Mouse (Mus musculus): ENCODE measurements around the gene Acin1. TPM values are rescaled to one million over a fixed set of nuclear protein-coding genes. Genes with fewer than 3 reads are reported as not detected.

Acin1 gene
- 128 and 145 TPM in 2 replicates for polyA plus RNA-seq (2016; fragmentation: Nextera tagmentation; extraction: Ambion mirVana)

DNA sequence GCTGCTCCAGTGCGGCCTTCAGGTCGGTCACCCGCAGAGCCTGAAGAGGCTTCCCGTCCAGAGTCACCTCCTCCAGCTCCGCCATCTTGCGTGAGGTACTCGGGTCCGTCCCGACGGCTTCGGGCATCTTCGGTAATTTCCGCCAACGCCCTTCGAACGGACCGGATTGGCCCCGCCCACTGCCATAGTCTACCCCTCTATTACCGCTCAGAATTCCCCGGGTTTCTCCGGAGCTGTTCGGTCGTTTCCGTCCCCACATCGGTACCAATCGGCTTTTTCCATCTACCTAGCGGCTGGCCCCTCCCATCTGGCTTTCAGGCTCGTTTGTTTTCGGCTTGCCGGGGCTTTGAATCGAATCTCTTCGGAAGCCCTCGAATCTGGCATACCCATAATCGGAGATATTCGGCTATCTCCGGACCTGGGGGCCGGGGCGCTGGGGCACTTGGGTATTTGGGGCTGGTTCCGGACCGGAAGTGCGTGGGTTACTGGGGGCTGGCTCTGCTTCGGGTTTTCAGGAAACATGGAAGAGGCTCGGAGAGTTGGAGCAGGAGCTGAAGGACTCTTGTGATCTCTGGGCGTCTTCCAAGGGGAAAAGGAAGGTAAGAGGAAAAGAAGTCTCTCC is at the start of gene Acin1:
Gene Acin1, minus strand, starts transcription at position 410 of the 622 bp plus-strand sequence.
- peak within 1 kb of the TSS; percentile 97 for H3K27ac ChIP-seq (replicated peaks)
- peaks cover 58% of the 10 kb centered on the region for H3K36me3 ChIP-seq
- H3K4me3 ChIP-seq, result peak within 1 kb of the TSS; percentile 90
- WGBS, result under 1% methylated on average over 44 of the region's 44 CpGs
- H3K27me3 ChIP-seq (ENCODE audit: low read depth, poor library complexity, severe bottlenecking), result no peaks in the 10 kb centered on the region
- DNase-seq (ENCODE audit: low spot score), result peak; percentile 100
- peaks cover 27% of the 10 kb centered on the region for H3K4me1 ChIP-seq
- no peaks in the 10 kb centered on the region for H3K9me3 ChIP-seq (replicated peaks)

DNA sequence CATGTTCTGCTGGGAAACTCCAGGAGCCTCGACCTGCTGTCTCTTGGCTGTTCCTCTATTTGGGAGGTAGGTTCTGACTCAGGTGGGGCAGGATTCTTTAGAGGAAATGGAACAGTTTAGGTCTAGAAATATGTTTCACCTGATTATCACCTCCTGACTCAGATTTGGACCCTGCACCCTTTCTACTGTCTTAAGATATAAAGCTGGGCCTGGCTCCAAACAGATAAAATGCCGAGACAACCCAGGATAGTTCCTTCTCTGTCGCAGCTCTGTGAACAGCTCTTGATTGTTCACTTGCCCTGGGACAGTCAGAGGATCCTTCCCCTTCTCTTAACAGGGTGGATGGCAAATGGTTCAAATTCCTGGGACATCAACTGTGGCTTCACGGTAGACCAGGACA is 48.5 kb upstream of the Acin1 start:
- no peaks in the 10 kb centered on the region for H3K36me3 ChIP-seq
- no peak overlapping the region for H3K27ac ChIP-seq (replicated peaks)
- DNase-seq (ENCODE audit: low spot score), result no peak
- H3K4me3 ChIP-seq, result no peak overlapping the region
- H3K4me1 ChIP-seq, result peaks cover 25% of the 10 kb centered on the region
- no peaks in the 10 kb centered on the region for H3K9me3 ChIP-seq (replicated peaks)
- peaks cover 8% of the 10 kb centered on the region; the same call in 1 of the 2 replicates for H3K27me3 ChIP-seq (ENCODE audit: low read depth, poor library complexity, severe bottlenecking)
- 80% methylated on average over 4 of the region's 4 CpGs for WGBS

DNA sequence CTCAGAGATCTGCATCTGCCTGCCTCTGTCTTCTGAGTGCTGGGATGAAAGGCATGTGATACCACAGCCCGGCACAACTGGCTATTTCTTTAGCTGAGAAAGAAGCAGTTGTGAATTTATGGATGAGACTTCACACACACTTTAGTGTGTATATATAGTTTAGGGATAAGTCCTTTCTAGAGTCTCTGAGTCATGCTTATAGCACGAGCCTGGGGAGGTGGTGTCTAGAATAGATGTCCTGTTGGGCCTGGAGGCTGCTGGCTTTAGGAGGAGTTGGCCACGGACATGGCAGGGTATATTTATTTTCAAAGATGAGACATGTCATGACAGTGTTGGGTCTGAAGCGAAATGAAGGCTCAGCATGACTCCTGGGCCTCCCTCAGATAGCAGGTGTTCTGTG is 47.3 kb upstream of the Acin1 start:
- WGBS, result 85% methylated on average over 4 of the region's 4 CpGs
- Histone ChIP-seq H3K27ac (replicated peaks) (no peak overlapping the region), H3K9me3 (replicated peaks) (no peaks in the 10 kb centered on the region), H3K4me1 (peaks cover 25% of the 10 kb centered on the region), H3K36me3 (no peaks in the 10 kb centered on the region), H3K27me3 (ENCODE audit: low read depth, poor library complexity, severe bottlenecking) (peaks cover 11% of the 10 kb centered on the region; the same call in 1 of the 2 replicates), H3K4me3 (no peak overlapping the region)
- DNase-seq (ENCODE audit: low spot score), result no peak

DNA sequence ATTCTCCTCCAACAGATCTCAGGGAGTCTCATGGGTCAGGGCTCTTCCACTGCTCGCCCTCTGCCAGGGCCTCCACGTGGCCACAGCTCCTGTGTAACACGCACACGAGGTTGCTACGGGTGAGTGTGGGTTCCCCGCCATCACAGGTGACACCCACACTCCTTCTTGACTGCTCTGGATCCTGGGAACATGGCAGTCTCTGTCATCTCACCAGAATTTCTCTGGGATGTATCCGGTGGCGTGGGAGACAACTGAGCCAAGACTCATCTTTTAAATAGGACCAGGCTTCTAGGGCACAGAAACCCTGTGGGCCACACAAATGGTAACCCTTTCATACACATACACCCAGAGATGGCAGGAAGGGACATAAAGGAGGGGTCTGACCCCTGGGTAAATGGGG is 45.5 kb upstream of the Acin1 start:
- H3K9me3 ChIP-seq (replicated peaks), result no peaks in the 10 kb centered on the region
- H3K4me3 ChIP-seq, result no peak overlapping the region
- peaks cover 14% of the 10 kb centered on the region for H3K4me1 ChIP-seq
- H3K36me3 ChIP-seq, result no peaks in the 10 kb centered on the region
- peaks cover 11% of the 10 kb centered on the region; the same call in 1 of the 2 replicates for H3K27me3 ChIP-seq (ENCODE audit: low read depth, poor library complexity, severe bottlenecking)
- DNase-seq (ENCODE audit: low spot score), result no peak
- no peak overlapping the region for H3K27ac ChIP-seq (replicated peaks)
- 89% methylated on average over 8 of the region's 8 CpGs for WGBS

DNA sequence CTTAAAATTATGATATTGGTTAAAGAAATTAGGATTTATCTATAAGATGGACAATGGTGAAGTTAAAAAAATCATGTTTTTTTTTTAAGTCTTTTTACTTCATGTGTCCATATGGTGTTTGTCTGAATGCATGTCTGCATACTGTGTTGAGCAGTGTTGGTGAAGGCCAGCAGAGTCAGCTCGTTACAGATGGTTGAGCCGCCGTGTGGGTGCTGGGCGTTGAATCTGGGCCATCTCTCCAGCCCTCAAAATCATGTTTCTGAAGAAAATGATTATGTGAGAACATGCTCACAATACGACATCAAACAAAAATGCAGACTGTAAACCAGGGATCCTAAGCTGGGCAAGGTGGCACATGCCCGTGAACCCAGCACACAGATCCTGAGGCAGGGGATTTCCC is 43.6 kb upstream of the Acin1 start:
- Histone ChIP-seq H3K27ac (replicated peaks) (no peak overlapping the region), H3K4me3 (no peak overlapping the region), H3K4me1 (peaks cover 3% of the 10 kb centered on the region; the same call in 1 of the 2 replicates), H3K9me3 (replicated peaks) (no peaks in the 10 kb centered on the region), H3K36me3 (no peaks in the 10 kb centered on the region), H3K27me3 (ENCODE audit: low read depth, poor library complexity, severe bottlenecking) (peaks cover 3% of the 10 kb centered on the region; the same call in 1 of the 2 replicates)
- DNase-seq (ENCODE audit: low spot score), result no peak
- 94% methylated on average over 6 of the region's 6 CpGs for WGBS

DNA sequence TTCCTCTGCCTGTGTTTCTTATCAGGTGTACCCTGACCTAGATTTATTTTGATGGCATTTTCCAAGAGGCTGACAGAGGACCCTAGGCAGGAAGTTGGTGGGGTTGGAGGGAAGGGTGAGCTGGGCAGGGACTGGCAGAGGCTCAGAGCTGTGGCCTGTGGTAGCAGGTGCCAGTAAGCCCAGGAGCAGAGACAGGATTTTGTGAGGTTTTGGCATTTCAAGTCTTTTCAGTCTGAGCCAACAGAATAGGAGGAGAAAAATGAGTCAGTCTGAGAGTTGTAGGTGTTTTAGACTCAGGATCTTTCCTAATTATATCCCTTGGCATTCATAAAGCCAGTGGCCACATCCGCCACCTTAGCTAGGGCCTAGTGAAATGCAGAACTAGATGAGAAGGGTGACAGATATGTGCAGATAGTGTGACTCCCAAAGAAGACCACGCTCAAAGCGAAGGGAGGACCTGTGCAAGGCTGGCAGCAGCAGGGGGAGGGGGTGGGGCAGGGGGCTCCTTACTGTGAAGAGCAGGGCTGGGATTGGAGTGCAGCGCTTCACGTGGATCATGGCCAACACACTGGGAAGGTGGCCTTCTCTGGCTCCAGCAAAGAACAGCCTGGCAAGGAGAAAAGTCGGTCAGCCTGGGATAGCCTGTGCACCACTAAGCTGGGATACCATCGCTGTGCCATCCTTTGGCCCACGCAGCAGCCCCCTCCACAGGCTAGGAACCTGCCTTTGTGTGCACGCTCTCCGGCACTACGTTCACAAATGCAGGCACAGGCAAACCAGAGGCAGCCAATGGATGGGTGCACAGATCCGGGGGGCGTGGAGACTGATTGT is 42.3 kb upstream of the Acin1 start:
- H3K4me1 ChIP-seq, result peaks cover 3% of the 10 kb centered on the region; the same call in 1 of the 2 replicates
- no peak for DNase-seq (ENCODE audit: low spot score)
- H3K27ac ChIP-seq (replicated peaks), result 0 out of 2 replicates have a peak overlapping the region, but pooled peaks have one; percentile 17
- no peaks in the 10 kb centered on the region for H3K9me3 ChIP-seq (replicated peaks)
- no peaks in the 10 kb centered on the region for H3K36me3 ChIP-seq
- no peak overlapping the region for H3K4me3 ChIP-seq
- peaks cover 3% of the 10 kb centered on the region; the same call in 1 of the 2 replicates for H3K27me3 ChIP-seq (ENCODE audit: low read depth, poor library complexity, severe bottlenecking)
- 67% methylated on average over 13 of the region's 13 CpGs for WGBS

DNA sequence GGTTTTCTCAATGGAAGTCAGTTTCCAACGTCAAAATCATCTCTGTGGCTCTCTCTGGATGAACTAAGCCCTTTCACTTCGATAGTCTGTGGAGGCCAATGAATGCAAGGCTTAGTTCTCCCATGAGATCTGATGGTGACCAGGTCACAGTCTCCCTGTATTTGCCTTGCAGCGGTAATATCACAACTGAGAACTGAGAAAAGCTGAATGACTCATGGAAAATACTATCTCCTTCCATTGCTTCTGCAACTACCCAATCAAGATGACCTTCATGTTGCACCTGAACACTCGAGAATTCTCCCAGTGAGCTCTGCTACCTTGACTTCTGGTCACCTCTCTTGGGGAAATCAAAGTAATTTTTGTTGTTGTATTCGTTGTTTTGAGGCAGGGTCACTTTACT is 40.8 kb upstream of the Acin1 start:
- Histone ChIP-seq H3K36me3 (no peaks in the 10 kb centered on the region), H3K9me3 (replicated peaks) (no peaks in the 10 kb centered on the region), H3K4me1 (peaks cover 6% of the 10 kb centered on the region; the same call in 1 of the 2 replicates), H3K27ac (replicated peaks) (no peak overlapping the region), H3K4me3 (no peak overlapping the region), H3K27me3 (ENCODE audit: low read depth, poor library complexity, severe bottlenecking) (peaks cover 3% of the 10 kb centered on the region; the same call in 1 of the 2 replicates)
- 83% methylated on average over 5 of the region's 5 CpGs for WGBS
- DNase-seq (ENCODE audit: low spot score), result no peak

DNA sequence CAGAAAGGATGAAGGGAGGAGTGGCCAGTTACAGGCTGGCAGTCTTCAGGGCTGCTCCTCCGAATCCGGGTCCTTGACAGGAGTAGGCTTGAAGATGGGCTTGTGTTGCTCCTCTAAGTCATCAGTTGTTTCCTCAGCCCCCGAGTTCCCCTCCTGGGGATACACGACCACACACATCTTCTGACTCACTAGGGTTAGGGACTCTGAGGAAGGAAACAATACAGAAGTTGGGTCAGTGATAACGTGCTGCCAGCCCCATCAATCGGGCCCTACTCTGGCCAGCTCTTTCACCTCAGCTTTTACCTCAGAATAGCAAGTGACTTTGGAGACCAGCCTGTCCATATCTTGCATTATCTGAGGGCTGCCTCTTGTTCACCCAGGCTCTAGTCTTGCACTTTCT is 37.3 kb upstream of the Acin1 start:
- 83% methylated on average over 6 of the region's 6 CpGs for WGBS
- Histone ChIP-seq H3K27me3 (ENCODE audit: low read depth, poor library complexity, severe bottlenecking) (no peaks in the 10 kb centered on the region), H3K9me3 (replicated peaks) (no peaks in the 10 kb centered on the region), H3K27ac (replicated peaks) (no peak overlapping the region), H3K4me1 (peaks cover 6% of the 10 kb centered on the region; the same call in 1 of the 2 replicates), H3K4me3 (no peak overlapping the region), H3K36me3 (no peaks in the 10 kb centered on the region)
- DNase-seq (ENCODE audit: low spot score), result no peak

DNA sequence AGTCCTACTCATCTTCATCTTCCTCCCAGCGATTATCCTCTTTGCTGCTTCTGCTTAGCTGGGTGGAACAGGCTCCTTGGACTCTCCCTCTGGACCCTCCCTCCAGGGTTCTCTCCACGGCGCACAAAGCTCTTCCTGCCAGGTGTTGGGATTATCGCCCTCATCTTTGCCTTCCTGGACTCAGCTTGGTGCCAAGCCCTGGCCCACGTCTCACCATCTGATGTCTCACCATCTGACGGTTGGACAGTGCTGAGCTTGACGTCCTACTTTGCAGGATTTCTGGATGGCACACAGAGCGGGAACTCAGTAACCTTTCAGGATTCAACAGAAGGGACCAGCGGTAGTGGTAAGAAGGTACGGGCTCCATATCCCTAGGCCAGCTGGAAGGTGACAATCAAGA is 35.0 kb upstream of the Acin1 start:
- peaks cover 6% of the 10 kb centered on the region; the same call in 1 of the 2 replicates for H3K4me1 ChIP-seq
- no peak overlapping the region for H3K27ac ChIP-seq (replicated peaks)
- H3K27me3 ChIP-seq (ENCODE audit: low read depth, poor library complexity, severe bottlenecking), result no peaks in the 10 kb centered on the region
- H3K36me3 ChIP-seq, result no peaks in the 10 kb centered on the region
- no peak for DNase-seq (ENCODE audit: low spot score)
- H3K9me3 ChIP-seq (replicated peaks), result no peaks in the 10 kb centered on the region
- no peak overlapping the region for H3K4me3 ChIP-seq
- 83% methylated on average over 10 of the region's 10 CpGs for WGBS

DNA sequence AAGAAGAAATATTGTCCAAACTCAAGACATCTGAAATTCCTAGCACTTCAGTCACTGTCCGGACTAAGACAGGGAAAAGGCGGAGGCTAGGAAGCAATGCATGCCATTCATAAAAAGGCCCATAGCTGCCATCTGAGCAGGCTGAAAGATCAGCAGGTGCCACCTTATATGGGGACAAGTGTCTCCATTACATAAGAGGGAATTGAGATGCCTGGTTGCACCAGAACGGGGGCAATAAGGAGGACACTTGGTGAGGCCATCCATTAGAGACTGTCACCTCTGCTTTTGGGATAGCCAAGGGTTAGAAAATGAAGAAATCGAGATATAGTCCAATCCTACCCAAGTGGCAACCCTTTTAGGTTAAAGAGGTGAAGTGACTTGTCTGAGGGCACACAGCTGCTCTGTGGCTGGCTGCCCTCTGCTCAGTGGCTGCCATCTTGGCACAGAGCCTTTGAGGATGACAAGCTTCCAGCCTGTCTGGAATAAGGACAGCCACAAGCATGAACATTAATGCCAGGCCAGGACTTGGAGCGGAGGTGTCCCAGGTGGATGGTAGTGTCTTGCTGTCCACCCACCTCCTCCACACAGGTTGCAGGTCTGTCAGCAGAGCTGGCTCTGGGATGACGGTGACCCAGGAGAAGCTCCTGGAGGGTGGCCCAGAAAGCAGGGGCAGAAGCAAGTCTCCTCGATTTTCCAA is 34.1 kb upstream of the Acin1 start:
- Histone ChIP-seq H3K9me3 (replicated peaks) (no peaks in the 10 kb centered on the region), H3K4me3 (no peak overlapping the region), H3K36me3 (no peaks in the 10 kb centered on the region), H3K27me3 (ENCODE audit: low read depth, poor library complexity, severe bottlenecking) (peaks cover 7% of the 10 kb centered on the region; the same call in 1 of the 2 replicates), H3K4me1 (peaks cover 6% of the 10 kb centered on the region; the same call in 1 of the 2 replicates), H3K27ac (replicated peaks) (no peak overlapping the region)
- DNase-seq (ENCODE audit: low spot score), result no peak
- WGBS, result 90% methylated on average over 7 of the region's 7 CpGs

DNA sequence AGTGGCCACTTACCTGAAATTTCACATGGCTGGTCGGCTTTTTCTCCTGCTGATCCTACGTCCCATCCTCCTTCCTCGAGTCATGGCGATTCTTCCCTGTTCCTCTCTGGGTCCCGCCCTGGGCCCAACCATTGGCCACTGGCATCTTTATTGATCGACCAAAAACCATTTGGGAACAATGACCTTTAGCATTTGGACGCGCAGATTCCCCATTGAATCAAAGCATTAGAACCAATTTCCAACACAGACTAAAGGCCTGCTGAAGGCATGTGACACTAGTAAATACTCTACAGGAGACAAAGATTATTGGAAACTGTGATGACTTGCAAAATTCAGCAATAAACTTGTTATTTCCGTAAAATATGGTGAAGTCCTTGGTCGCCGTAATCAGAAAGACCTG is 33.3 kb upstream of the Acin1 start:
- H3K9me3 ChIP-seq (replicated peaks), result no peaks in the 10 kb centered on the region
- WGBS, result 91% methylated on average over 11 of the region's 11 CpGs
- peaks cover 10% of the 10 kb centered on the region for H3K27me3 ChIP-seq (ENCODE audit: low read depth, poor library complexity, severe bottlenecking)
- peaks cover 7% of the 10 kb centered on the region; the same call in 1 of the 2 replicates for H3K4me1 ChIP-seq
- no peak overlapping the region for H3K4me3 ChIP-seq
- DNase-seq (ENCODE audit: low spot score), result no peak
- no peak overlapping the region for H3K27ac ChIP-seq (replicated peaks)
- H3K36me3 ChIP-seq, result no peaks in the 10 kb centered on the region

DNA sequence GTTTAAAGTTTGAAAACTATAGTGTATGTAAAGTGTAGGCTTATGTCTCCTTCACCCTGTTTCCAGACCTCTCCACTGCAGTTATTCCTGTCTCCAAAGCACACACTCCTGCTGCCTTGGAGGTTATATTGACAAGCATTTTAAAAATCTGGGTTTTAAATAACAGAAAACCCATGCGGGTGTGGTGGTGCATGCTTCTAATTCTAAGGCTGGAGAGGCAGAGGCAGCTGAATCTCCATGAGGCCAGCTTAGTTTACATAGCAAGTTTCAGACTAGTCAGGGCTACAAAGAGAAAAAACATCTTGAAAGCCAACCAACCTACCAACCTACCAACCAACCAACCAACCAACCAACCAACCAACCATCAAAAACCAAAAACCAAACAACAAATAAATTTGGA is 28.7 kb upstream of the Acin1 start:
- Histone ChIP-seq H3K4me3 (no peak overlapping the region), H3K36me3 (no peaks in the 10 kb centered on the region), H3K4me1 (peaks cover 11% of the 10 kb centered on the region), H3K9me3 (replicated peaks) (no peaks in the 10 kb centered on the region), H3K27me3 (ENCODE audit: low read depth, poor library complexity, severe bottlenecking) (peaks cover 16% of the 10 kb centered on the region), H3K27ac (replicated peaks) (no peak overlapping the region)
- no peak for DNase-seq (ENCODE audit: low spot score)
- WGBS, result 79% methylated on average over 1 of the region's 1 CpGs
